Mouse (Mus musculus) embryonic facial prominence, embryonic 14.5 days (tissue): ENCODE data around the gene Amz1. TPM values are rescaled to one million over a fixed set of nuclear protein-coding genes. Genes with fewer than 3 reads are reported as not detected.

Source experiments
- ATAC-seq: fragments of 200-750 bp; cut with Nextera tagmentation; 2 replicates; pipeline ENCODE4 v1.8.0; 2017; ENCODE audit warnings: low read depth, moderate number of reproducible peaks, moderate TSS enrichment
- DNase-seq: peaks from one replicate; pipeline ENCODE4 v3.0.0-alpha.2; 2015; ENCODE audit warnings: low spot score
- H3K27ac ChIP-seq: fragments of 300-500 bp; sonication (generic); replicated peaks from 2 replicates; pipeline ENCODE4 v1.5.1; 2014; ENCODE audit warnings: low read depth, mild to moderate bottlenecking, low read length, moderate library complexity
- H3K27me3 ChIP-seq: fragments of 300-500 bp; sonication (generic); replicated peaks from 2 replicates; pipeline ENCODE4 v1.6.1; 2014; ENCODE audit warnings: low read length; ENCODE audit not compliant: control insufficient read depth, insufficient read depth
- H3K36me3 ChIP-seq: fragments of 300-500 bp; sonication (generic); 2 replicates; pipeline ENCODE4 v1.6.1; 2014; ENCODE audit warnings: low read length, mixed read lengths; ENCODE audit not compliant: control insufficient read depth, insufficient read depth
- H3K4me1 ChIP-seq: fragments of 300-500 bp; sonication (generic); 2 replicates; pipeline ENCODE4 v1.6.1; 2014; ENCODE audit warnings: antibody characterized with exemption, low read length; ENCODE audit not compliant: control insufficient read depth, insufficient read depth
- H3K4me2 ChIP-seq: fragments of 300-500 bp; sonication (generic); 2 replicates; pipeline ENCODE4 v1.6.1; 2014; ENCODE audit warnings: low read depth, mild to moderate bottlenecking, low read length, moderate library complexity, mixed read lengths
- H3K4me3 ChIP-seq: fragments of 300-500 bp; sonication (generic); 2 replicates; pipeline ENCODE4 v1.5.1; 2014; ENCODE audit warnings: low read depth, mild to moderate bottlenecking, low read length
- H3K9ac ChIP-seq: fragments of 300-500 bp; sonication (generic); 2 replicates; pipeline ENCODE4 v1.6.1; 2014; ENCODE audit warnings: low read depth, mild to moderate bottlenecking, low read length, moderate library complexity, mixed read lengths
- H3K9me3 ChIP-seq: fragments of 300-500 bp; sonication (generic); 2 replicates; pipeline ENCODE4 v1.6.1; 2016; ENCODE audit warnings: low read length; ENCODE audit not compliant: control insufficient read depth
- WGBS: fragments of 180-500 bp; shearing (Covaris S2); extraction: QIAGEN DNeasy Blood & Tissue Kit; methylation state at CpG from one replicate; pipeline ENCODE4 v1.1.7; 2014; 5-methylcytosine and 5-hydroxymethylcytosine counted together
- polyA plus RNA-seq: library from polyadenylated mRNA; unstranded; fragments of >200 nt; fragmentation: Nextera tagmentation; extraction: Ambion mirVana; gene quantifications from 2 replicates; pipeline ENCODE4 v1.2.1, GENCODE M21; 2014

The Amz1 gene
- polyA plus RNA-seq, 1 experiment from 2014 or later = 0.54 TPM

DNA sequence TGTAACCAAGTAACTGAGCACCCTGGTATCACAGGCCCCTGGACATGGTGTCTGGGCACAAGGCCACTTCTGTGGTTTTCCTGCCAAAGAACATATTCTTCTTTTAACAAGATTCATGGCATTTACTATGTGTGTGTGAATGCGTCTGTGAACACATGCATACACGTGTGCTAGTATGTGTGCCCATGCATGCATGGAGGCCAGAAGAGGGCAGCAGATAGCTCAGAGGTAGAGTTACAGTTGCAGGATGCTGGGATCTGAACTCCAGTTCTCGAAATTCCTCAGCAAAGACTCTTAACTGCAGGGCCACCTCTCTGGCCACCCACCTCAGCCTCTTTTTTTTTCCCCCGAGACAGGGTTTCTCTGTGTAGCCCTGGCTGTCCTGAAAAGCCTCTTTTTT lies 59.6 kb downstream of the Amz1 start:
- no peaks in the 10 kb centered on the region for H3K27me3 ChIP-seq
- no peak overlapping the region for H3K4me3 ChIP-seq
- WGBS = 92% methylated on average over 4 of the region's 4 CpGs
- no peak for ATAC-seq
- DNase-seq = no peak
- H3K27ac ChIP-seq = no peak overlapping the region
- no peak overlapping the region for H3K9ac ChIP-seq
- H3K4me1 ChIP-seq = no peaks in the 10 kb centered on the region
- H3K4me2 ChIP-seq = no peak overlapping the region
- peaks cover 66% of the 10 kb centered on the region for H3K36me3 ChIP-seq
- H3K9me3 ChIP-seq = no peaks in the 10 kb centered on the region

DNA sequence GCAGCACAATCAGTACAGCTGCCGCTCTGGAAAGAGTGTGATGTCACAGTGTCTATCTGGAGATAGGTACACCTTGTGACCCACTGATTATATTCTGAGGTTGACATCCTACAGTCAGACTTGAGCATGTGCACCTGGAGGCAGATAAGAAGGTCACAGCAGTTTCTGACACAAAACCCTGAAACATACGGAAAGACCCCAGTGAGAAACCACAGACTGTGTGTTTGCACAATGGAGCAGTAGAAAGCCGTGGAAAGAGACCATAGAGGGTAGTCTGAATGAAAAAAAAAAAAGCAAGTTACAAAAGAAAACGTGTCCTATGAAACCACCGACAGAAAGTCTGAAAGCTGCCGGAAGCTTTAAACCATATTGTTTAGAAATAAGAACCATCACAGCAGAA lies 60.4 kb downstream of the Amz1 start:
- DNase-seq (no peak), ATAC-seq (no peak)
- no peak overlapping the region for H3K4me2 ChIP-seq
- H3K9ac ChIP-seq = no peak overlapping the region
- H3K27me3 ChIP-seq = no peaks in the 10 kb centered on the region
- H3K9me3 ChIP-seq = no peaks in the 10 kb centered on the region
- H3K4me1 ChIP-seq = peaks cover 4% of the 10 kb centered on the region; the same call in 1 of the 2 replicates
- no peak overlapping the region for H3K27ac ChIP-seq
- no peak overlapping the region for H3K4me3 ChIP-seq
- H3K36me3 ChIP-seq = peaks cover 62% of the 10 kb centered on the region
- WGBS = 81% methylated on average over 6 of the region's 6 CpGs

DNA sequence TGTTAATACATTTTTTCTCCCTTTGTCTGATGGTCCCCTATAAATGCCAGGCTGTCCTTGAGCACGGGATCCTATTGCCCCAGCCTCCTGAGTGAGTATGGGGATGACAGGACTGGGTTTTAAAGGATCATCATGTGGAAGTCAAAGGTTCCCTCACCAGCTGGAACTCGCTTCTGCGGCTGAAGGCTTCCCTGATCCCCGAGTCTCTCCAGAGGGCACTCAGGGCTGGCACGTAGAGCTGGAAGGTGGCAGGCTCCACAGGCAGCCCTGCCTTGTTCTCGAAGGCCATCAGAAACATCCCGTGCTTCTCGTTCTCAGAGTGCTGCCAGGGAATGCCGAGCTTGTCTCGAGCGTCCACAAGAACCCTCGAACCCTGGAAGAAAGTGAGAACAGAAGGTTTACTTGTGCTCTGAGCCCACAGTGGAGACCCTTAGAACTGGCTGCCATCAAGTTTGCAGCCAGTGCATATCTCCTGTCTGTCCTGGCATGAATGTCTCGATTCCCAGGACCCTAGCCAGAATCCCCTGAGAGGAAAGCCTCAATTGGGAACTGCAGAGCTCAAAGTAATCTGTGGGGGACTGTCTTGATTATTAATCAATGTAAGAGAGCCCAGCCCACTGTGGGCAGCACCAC lies 61.4 kb downstream of the Amz1 start:
- Histone ChIP-seq H3K9me3 (no peaks in the 10 kb centered on the region), H3K4me2 (no peak overlapping the region), H3K27ac (no peak overlapping the region), H3K27me3 (no peaks in the 10 kb centered on the region), H3K4me1 (peaks cover 10% of the 10 kb centered on the region), H3K4me3 (no peak overlapping the region), H3K36me3 (peaks cover 54% of the 10 kb centered on the region), H3K9ac (no peak overlapping the region)
- 80% methylated on average over 13 of the region's 13 CpGs for WGBS
- no peak for DNase-seq
- ATAC-seq = no peak

DNA sequence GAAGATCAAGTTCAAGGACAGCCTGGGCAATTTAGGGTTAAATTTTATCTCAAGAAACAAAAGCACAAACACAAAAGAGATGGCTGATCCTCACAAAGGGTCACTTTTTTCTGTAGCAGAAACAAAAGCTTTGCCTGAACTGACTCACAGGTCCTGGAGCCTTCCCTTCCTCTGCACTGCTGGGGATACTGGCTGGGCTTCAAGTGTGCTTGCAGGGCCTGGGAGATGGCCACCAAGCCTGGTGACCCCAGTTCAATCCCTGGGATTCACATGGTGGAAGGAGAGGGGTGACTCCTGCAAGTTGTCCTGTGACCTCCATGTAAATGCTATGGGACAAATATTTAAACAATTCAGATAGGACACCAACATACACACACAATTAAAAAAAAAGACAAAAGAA lies 65.6 kb downstream of the Amz1 start:
- Histone ChIP-seq H3K36me3 (peaks cover 13% of the 10 kb centered on the region), H3K4me3 (no peak overlapping the region), H3K4me2 (no peak overlapping the region), H3K4me1 (peaks cover 32% of the 10 kb centered on the region), H3K27ac (peak overlapping the region; percentile 78; the same call in 1 of the 2 replicates), H3K27me3 (no peaks in the 10 kb centered on the region), H3K9me3 (no peaks in the 10 kb centered on the region), H3K9ac (no peak overlapping the region)
- ATAC-seq (no peak), DNase-seq (no peak)

DNA sequence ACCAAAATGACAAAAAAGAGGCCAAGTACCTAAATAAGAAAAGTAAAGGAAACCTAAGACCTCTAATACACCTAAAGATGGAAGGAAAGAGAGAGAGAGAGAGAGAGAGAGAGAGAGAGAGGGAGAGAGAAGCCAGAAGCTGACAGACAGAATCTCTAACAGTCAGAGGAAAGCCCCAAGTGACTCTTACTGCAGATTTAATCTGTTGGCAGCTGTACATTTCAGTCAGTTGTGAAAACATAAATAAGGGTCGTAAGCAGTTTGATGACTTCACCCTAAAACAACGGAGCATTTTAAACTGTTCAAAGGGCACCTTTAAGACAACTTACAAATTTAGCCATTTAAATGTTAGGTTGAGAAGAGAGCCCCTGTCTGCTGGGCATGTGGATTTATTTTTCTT lies 66.5 kb downstream of the Amz1 start:
- Histone ChIP-seq H3K4me3 (no peak overlapping the region), H3K4me1 (peaks cover 40% of the 10 kb centered on the region), H3K36me3 (peaks cover 5% of the 10 kb centered on the region; the same call in 1 of the 2 replicates), H3K9me3 (no peaks in the 10 kb centered on the region), H3K4me2 (no peak overlapping the region), H3K27ac (peak overlapping the region; percentile 78), H3K9ac (no peak overlapping the region), H3K27me3 (no peaks in the 10 kb centered on the region)
- ATAC-seq = no peak
- DNase-seq = no peak
- 39% methylated on average over 2 of the region's 2 CpGs for WGBS

DNA sequence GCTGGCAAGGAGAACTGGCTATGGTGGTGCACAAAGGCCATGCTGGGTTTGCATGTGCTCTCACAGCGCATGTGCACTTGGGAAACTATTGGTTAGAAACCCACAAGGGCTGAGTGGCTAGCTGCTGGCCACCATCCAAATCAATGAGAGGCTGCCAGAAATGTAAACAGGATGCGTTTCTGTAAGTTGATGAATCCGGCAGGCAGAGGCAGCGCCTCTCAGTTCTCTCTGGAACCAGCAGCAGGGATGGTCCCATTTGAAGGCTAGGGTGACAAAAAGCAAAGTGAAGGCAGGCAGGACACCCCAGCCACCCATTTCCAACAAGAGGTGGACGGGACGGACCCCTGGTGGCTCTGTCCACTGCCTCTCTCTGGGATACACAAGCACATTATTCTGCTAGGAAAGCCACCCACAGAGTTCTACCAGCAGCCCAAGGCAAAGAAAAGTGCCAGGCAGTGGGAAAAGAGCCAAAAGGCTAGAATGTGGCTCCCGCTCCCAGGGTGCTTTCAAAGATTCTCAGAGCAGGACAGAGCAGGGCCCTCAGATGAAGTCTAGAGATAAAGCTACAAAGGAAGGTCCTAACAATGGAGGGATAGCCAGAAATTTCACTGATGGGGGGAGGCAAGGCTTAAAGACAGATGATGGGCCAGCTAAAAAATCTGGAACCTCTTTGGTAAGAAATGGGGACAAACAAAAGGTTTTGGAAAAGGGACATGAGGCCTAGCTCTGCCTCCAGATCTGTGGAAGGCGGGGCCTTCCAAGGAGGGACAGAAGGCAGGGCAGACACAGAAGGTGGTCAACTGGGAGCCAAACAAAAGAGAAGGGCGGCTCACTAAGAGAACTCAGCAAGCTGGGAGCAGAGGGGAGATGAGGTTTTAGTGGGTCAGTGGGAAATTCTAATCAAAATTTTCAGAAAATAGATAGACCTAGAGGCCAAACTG lies 67.3 kb downstream of the Amz1 start:
- Histone ChIP-seq H3K27me3 (no peaks in the 10 kb centered on the region), H3K27ac (peak overlapping the region; percentile 78), H3K36me3 (0 out of 2 replicates have a peak, but pooled peaks cover 4% of the 10 kb centered on the region), H3K4me3 (no peak overlapping the region), H3K4me2 (peak overlapping the region; percentile 16; the same call in 1 of the 2 replicates), H3K4me1 (peaks cover 40% of the 10 kb centered on the region), H3K9ac (peak overlapping the region; percentile 17; the same call in 1 of the 2 replicates), H3K9me3 (no peaks in the 10 kb centered on the region)
- peak; percentile 63 for ATAC-seq
- peak; percentile 93 for DNase-seq
- WGBS = 30% methylated on average over 9 of the region's 9 CpGs

DNA sequence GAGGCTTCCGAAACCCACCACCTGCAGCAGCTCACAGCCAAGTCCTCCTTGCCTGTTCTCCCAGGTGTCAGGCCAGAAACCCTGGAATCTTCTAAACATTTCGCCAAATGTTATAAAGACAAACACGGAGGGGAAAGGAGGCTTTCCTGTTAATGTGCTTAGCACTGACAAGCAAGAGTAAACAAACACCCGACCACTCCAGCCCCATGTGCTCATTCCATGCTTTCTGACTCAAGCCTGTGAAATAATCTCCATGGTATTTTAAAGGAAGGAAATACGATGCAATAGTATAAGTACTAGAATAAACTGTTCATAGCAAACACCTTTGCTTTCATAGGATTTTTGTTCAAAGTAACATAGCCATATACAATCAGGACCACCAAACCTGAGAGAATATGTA lies 68.3 kb downstream of the Amz1 start:
- Histone ChIP-seq H3K4me2 (no peak overlapping the region), H3K27ac (peak overlapping the region; percentile 78; the same call in 1 of the 2 replicates), H3K4me1 (peaks cover 40% of the 10 kb centered on the region), H3K4me3 (no peak overlapping the region), H3K27me3 (no peaks in the 10 kb centered on the region), H3K36me3 (0 out of 2 replicates have a peak, but pooled peaks cover 2% of the 10 kb centered on the region), H3K9me3 (no peaks in the 10 kb centered on the region), H3K9ac (no peak overlapping the region)
- no peak for DNase-seq
- ATAC-seq = no peak
- 47% methylated on average over 5 of the region's 5 CpGs for WGBS

DNA sequence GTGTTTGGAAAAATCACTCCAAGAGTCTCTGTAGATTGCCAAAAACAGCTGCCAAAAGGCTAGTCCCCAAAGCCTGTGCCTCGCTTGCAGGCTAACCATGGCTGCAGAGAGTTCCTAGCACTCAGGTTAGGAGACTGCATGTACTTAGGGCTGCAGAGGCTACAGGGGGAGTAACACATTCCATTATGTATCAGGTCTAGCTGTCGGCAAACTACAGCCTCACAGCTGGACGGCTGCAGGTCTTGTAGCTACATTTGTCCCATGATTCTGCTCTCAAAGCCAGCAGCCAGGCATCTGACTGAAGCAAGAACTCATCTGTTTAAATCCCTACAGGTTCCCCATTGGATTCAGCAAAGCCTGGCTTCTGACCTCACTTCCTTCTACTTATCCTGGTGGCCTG lies 70.8 kb downstream of the Amz1 start:
- Histone ChIP-seq H3K9ac (no peak overlapping the region), H3K27me3 (no peaks in the 10 kb centered on the region), H3K4me3 (no peak overlapping the region), H3K9me3 (no peaks in the 10 kb centered on the region), H3K36me3 (no peaks in the 10 kb centered on the region), H3K4me1 (peaks cover 45% of the 10 kb centered on the region), H3K27ac (peak overlapping the region; percentile 30), H3K4me2 (no peak overlapping the region)
- WGBS = 36% methylated on average over 2 of the region's 3 CpGs
- ATAC-seq = no peak
- DNase-seq = no peak
